Mouse (Mus musculus) small intestine, adult 2 months (tissue): ENCODE data around the gene Hmox1.

ENCODE experiments used
- CTCF ChIP-seq: fragments of 200-500 bp; IDR thresholded peaks from 2 replicates; pipeline ENCODE4 v1.5.1; 2012; ENCODE audit warnings: low read depth, mild to moderate bottlenecking, control low read depth, inconsistent platforms, low read length, moderate library complexity, mixed read lengths; ENCODE audit not compliant: insufficient replicate concordance, insufficient read length; ENCODE audit errors: extremely low read depth
- POLR2A ChIP-seq: fragments of 200-500 bp; IDR thresholded peaks from 2 replicates; pipeline ENCODE4 v1.6.1; 2012; ENCODE audit warnings: low read depth, mild to moderate bottlenecking, control low read depth, inconsistent platforms, low read length, moderate library complexity

DNA sequence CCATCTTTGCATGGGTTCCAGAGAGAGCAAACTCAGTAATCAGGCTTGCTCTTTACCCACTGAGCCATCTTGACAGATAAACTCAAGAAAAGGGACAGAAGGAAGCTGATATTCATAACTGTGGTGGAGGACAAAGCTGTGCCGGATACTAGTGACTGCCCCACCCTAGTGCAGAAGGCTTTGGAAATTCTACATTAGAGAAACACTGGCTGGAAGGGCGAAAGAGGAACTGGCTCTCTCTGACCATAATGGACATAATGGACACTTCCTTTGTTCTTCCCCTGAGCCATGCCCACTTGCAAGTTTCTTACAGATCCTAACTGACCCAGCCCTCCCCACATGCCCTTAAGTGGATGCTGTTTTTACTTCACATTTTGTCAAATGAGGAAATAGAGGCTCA, 7.4 kb upstream of the Hmox1 start:
- TF ChIP-seq POLR2A = no peak
- TF ChIP-seq CTCF = no peak
